Mouse (Mus musculus) cerebellum, adult 9-10 months (tissue): ENCODE measurements around the gene Psmd3.
"Not testable (repeated sequence)": the region's sequence is repeated elsewhere in the genome, so short reads cannot be mapped to it uniquely, and the experiment has no call there.

Experiments used
- DNase-seq: peaks from one replicate; pipeline ENCODE4 v3.0.0; 2022

Psmd3 gene

DNA sequence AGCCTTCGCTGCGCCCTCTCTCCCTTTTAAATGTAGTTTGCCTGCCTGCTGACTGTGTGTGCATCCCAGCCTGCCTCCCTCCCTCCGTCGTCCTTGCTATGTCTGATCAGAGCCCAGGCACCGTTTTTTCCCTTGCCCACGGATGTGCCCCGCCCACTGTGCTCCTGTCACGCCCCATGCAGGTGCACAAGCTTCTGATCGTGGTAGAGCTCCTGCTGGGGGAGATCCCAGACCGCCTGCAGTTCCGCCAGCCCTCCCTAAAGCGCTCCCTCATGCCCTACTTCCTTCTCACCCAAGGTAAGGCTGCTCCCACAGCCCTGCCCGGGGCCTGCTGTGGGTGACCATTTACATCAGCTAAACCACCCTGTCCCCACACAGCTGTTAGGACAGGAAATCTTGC lies 10.8 kb downstream of the Psmd3 start:
- no peak for DNase-seq

GRCm38 (mm10) chr11:98693746-98694145 lies 11.4 kb downstream of the Psmd3 start:
- no peak for DNase-seq

DNA sequence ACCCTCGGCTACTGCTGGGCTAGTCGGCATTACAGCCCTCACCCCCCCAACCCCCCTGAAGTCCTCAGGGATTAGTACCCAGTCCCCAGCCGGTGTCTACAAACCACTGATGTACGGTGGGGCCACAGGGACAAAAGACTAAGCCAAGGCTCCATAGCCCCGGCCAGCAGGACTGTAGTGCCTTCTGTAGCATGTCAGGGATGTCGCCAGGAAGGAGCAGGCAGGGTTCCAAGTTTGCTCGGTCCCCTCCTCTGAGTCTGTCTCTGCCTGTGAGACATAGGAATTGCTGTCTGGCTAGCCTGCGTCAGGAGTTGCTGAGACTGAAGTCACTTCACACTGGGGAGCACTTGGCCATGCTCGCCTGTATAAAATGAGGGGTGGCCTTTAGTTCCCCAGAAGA lies 11.9 kb downstream of the Psmd3 start:
- DNase-seq, result no peak

- DNase-seq, result no peak
These were observed 13.1 kb downstream of the Psmd3 start for GRCm38 (mm10) chr11:98695408-98695807.

GRCm38 (mm10) chr11:98696454-98697216 lies 14.3 kb downstream of the Psmd3 start:
- no peak for DNase-seq

DNA sequence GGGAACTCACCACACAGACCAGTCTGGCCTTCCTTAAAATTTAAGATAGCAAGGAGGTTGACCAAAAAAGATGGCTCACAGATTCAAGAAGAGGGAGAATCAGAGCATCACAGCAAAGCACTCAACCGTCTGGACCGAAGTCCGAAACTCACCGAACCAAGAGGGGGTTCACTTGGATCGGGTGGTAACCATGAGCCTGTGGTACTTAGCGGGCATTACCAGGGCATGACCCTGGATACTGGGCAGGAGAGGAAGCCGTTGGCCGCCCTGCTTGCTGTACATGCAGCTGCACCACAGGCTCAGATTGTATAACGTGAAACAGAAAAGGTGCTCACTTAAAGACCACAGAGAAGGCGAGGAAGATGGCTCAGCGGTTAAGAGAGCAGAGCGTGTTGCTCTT lies 14.9 kb downstream of the Psmd3 start:
- DNase-seq, result no peak

DNA sequence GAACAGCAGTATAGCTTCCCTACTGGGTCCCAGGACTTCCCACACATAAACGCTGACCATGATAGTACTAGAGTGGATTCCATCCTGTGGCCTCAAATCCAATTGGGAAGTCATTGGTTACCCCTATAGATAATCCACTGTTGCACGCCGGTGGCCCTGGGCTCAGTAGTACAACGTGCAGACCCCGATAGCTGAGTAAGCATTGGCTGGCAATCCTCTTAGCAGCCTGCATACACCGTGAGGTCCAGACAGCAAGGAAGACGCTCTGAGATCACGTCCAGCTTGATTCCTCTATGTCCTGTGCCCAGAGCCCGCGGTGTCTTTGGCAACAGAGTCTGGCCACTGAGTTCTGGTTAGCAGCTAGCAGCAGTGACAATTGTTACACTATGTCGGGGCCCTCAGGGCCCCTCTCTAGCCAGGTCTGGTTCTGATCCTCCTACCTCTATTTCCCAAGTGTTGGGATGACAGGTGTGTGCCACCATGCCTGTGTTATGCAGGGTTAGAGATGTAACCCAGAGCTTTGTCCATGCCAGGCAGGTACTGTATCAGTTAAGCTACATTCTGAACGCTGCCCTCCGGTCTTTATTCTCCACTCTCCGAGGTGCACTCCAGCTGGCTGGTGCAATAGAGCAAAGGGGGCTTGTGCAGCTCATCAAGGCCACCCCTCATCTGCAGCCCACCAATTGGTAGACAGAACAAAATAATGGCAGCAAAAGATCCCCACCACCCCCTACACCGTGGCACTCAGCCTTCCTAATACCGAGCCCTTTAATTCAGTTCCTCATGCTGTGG lies 16.7 kb downstream of the Psmd3 start:
- DNase-seq, result no peak

- peak; percentile 85 for DNase-seq
These were observed 17.6 kb downstream of the Psmd3 start for GRCm38 (mm10) chr11:98699911-98700310.

DNA sequence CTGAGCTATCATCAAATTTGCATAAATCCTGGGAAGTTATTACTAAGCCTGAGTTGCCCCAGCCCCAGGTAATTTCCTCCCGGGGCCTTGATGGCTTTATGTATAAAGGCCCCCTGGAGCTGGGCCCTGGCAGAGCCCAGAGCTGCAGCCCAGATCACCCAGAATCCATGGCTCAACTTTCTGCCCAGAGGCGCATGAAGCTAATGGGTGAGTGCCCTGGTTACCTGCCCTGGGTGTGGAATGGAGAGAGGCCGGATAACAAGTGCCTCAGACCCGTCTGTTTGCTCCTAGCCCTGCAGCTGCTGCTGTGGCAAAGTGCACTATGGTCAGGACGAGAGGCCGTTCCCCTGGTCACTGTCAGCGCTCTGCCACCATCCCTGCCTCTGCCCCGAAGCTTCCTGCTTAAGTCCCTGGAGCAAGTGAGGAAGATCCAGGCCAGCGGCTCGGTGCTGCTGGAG lies 18.9 kb downstream of the Psmd3 start, which contains the start of gene Csf3:
Gene Csf3, plus strand, starts transcription at position 51 of the 458 bp plus-strand sequence.
- no peak for DNase-seq

DNA sequence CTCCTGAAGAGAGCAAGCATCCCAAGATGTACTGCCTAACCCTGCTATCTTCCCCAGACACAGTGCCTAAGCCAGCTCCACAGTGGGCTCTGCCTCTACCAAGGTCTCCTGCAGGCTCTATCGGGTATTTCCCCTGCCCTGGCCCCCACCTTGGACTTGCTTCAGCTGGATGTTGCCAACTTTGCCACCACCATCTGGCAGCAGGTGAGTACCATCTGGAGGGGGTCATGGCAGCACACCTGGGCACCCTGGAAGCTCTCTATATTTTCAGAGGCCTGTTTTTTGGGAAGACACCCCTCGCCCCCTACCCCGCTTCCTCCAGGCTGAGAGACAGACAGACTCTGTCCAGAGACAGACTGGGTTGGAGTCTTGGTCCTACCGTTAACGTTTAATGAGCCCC lies 20.0 kb downstream of the Psmd3 start:
- no peak for DNase-seq

DNA sequence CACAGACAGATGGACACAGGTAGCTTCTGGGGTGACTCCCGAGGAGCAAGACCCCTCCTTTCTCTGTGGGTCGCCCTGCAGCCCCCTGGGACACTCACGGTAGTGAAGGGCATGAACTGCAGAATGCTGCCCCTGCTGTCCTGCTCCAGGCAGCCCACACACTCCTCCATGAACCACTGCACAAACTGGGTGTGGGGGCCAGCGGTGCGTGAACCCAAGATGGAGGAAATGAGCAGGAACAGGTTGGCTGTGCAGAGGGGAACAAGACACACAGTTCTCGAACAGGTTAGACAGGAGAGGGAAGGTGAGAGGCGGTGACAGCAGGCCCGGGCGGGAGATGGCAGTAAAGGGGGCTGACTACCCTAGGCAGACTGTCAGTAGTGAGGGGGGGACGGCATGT lies 22.7 kb downstream of the Psmd3 start:
- no peak for DNase-seq

DNA sequence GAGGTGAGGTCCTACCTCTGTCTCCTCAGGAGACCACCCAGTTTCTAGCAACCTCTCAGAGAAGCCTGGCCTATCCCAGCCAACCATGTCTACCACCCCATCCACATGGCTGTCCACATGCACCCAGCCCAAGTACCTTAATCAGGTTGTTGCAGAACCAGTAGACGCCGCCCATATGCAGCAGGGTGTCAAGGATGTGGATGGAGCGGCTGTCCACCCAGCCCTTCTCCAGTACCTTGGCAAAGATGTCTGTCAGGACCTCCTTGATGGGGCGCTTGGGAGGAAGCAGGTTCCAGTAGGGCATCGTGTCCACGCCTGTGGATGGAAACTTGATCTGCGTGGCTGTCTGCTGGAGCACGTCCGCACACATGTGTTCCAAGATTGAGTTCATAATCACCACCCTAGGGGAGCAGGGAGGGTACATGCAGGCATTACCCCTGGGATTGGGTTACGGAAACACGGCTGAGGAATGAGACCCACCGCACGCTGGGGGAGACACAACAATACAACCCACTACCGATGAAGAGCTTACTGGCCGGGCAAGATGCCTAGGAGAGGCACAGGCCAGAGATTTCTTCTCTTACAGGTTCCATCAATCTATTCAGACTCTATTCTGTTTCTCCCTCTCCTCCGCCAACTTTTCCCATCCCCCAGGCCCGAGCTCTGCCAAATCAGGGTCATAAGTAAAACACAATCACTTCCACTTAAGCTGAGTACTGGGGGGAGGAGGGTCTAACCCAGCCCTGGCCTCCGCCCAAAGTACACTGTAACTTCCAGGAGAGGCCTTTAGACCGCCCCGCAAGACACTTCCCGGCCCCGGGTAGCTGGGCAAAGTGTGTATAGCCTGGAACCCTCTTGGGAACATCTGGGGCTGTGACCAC lies 25.3 kb downstream of the Psmd3 start:
- DNase-seq, result no peak

DNA sequence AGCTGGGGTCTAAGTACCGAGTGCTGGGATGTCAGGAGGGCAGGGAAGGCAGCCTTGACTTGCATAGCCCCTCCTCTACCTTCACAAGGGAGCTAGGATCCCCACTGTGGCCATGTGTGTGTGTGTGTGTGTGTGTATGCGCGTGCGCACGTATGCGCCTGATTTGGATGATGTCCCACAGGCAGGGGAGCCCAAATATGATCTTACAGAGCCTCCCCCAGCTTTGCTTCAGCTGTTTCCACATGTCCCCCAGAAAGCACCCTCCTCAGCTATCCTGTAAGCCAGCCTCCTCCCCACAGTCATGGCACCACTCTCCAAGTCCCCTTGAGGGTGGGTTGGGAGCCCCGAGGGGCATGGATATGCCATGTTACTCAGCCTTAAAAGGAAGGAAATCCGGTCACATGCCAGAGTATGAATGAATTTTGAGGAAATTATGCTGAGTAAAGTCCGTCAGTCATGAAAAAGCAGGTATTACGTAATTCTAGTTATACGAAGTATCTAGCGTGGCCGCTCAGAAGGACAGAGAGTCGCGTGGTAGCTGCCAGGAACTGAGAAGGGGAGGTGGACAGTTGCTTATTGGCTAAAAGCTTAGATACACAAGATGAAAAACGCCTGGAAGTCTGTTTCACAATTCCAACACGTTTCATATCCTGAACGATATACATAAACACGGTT lies 26.1 kb downstream of the Psmd3 start:
- no peak for DNase-seq

- no peak for DNase-seq
These were observed 26.8 kb downstream of the Psmd3 start for GRCm38 (mm10) chr11:98709001-98709741.

GRCm38 (mm10) chr11:98710416-98711045 lies 28.2 kb downstream of the Psmd3 start:
- DNase-seq, result peak; percentile 82

DNA sequence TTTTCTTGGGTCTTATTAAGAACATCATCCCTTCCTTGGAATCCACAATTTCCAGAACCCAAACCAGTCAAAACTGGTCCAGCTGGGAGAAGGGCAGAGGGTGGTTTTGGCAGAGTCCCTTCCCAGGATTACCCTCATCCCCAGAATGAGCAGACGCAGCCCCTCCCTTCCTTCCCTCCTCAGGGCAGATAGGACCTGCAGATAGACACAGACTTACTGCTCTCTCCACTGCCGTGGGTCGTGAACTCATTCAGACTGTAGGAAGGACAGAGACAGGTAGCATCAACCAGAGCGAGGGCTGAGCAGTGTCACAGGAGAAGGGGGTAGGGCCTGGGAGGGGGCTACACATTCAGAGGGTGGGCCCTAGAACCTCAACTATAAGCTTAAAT lies 28.7 kb downstream of the Psmd3 start:
- no peak for DNase-seq

DNA sequence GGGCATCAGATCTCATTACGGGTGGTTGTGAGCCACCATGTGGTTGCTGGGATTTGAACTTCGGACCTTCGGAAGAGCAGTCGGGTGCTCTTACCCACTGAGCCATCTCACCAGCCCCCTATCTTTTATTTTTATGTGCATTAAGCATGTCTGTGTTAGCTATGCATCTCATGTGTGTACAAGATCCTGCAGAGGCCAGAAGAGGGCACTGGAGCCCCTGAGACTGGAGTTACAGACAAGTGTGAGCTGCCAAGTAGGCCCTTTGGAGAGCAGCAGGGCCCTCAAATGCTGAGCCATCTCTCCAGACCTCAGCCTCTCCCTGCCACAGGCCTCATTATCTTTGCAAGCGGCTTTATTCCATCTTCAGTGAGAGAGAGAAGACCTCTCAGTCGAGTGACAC lies 29.7 kb downstream of the Psmd3 start:
- not testable (repeated sequence) for DNase-seq

GRCm38 (mm10) chr11:98713703-98714102 lies 31.3 kb downstream of the Psmd3 start:
- DNase-seq, result no peak

DNA sequence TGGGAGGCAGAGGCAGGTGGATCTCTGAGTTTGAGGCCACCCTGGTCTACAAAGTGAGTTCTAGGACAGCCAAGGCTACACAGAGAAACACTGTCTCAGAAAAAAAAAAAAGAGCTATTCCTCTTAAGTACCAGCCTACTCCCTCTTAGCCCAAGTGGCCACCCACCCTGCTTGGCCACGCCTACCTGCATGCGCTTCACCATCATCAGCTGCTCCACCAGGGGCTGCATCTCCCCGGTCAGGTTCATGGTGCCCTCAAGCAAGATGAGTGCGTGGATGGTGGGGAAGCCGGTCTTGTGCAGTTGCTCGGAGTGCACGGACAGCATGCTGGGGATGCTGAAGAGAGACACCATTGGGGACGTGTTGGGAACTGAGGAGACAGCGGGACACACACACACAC lies 33.6 kb downstream of the Psmd3 start:
- no peak for DNase-seq

GRCm38 (mm10) chr11:98717904-98718303 lies 35.5 kb downstream of the Psmd3 start:
- peak; percentile 89 for DNase-seq

DNA sequence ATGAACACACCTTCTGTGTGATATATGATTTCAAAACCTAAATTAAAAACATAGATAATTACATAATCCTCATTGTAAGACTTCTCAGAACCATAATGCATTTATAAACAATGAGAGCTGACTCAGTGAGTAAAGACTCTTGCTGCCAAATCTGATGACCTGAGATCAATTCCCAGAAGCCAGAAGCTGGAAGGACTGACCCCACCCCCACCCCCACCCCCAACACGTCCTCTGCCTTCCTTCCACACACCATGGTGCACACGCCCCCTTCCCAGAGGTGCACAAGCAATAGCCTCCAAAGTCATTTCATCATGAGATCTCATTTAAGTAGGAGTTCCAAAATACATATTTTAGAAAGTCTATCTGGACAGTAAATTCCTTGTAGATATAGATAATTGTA lies 38.4 kb downstream of the Psmd3 start:
- DNase-seq, result no peak
